Mouse (Mus musculus) cerebellum, adult 9-10 months (tissue): ENCODE data around the gene Coro7.
A peak's percentile ranks its signal among the peaks of the same experiment; 100 is the strongest.

Source experiments
- DNase-seq: peaks from one replicate; pipeline ENCODE4 v3.0.0; 2022

The Coro7 gene

GRCm38 (mm10) chr16:4680922-4681455, 1.4 kb upstream of the Coro7 start:
- DNase-seq, result peak; percentile 29

GRCm38 (mm10) chr16:4678080-4678479, 1.5 kb downstream of the Coro7 start:
- no peak for DNase-seq

- DNase-seq, result no peak
Measured at GRCm38 (mm10) chr16:4676836-4677235, 2.7 kb downstream of the Coro7 start.

GRCm38 (mm10) chr16:4674091-4674490, 5.5 kb downstream of the Coro7 start:
- DNase-seq, result no peak

GRCm38 (mm10) chr16:4670317-4670716, 9.3 kb downstream of the Coro7 start:
- no peak for DNase-seq

GRCm38 (mm10) chr16:4667190-4667808, 12.3 kb downstream of the Coro7 start:
- DNase-seq, result peak; percentile 90

GRCm38 (mm10) chr16:4665726-4666125, 13.9 kb downstream of the Coro7 start:
- DNase-seq, result no peak

- DNase-seq, result no peak
Measured at GRCm38 (mm10) chr16:4663806-4664205, 15.8 kb downstream of the Coro7 start.

GRCm38 (mm10) chr16:4661605-4662004, 18.0 kb downstream of the Coro7 start:
- no peak for DNase-seq

GRCm38 (mm10) chr16:4659326-4659725, 20.3 kb downstream of the Coro7 start:
- no peak for DNase-seq

GRCm38 (mm10) chr16:4658781-4659245, 20.8 kb downstream of the Coro7 start:
- DNase-seq, result no peak

GRCm38 (mm10) chr16:4656571-4657081, 23.0 kb downstream of the Coro7 start:
- DNase-seq, result no peak

GRCm38 (mm10) chr16:4655764-4656570, 23.6 kb downstream of the Coro7 start:
- DNase-seq, result no peak

- DNase-seq, result no peak
Measured at GRCm38 (mm10) chr16:4655251-4655734, 24.3 kb downstream of the Coro7 start.

GRCm38 (mm10) chr16:4654706-4655105, 24.9 kb downstream of the Coro7 start:
- DNase-seq, result peak; percentile 56

- peak; percentile 89 for DNase-seq
Measured at GRCm38 (mm10) chr16:4652707-4653416, 26.7 kb downstream of the Coro7 start.

- no peak for DNase-seq
Measured at GRCm38 (mm10) chr16:4651624-4652023, 28.0 kb downstream of the Coro7 start.

GRCm38 (mm10) chr16:4651081-4651480, 28.5 kb downstream of the Coro7 start:
- DNase-seq, result no peak

GRCm38 (mm10) chr16:4650161-4650560, 29.4 kb downstream of the Coro7 start:
- no peak for DNase-seq

GRCm38 (mm10) chr16:4649692-4650091, 29.9 kb downstream of the Coro7 start:
- no peak for DNase-seq

- DNase-seq, result no peak
Measured at GRCm38 (mm10) chr16:4649211-4649610, 30.4 kb downstream of the Coro7 start.

GRCm38 (mm10) chr16:4648416-4649023, 31.1 kb downstream of the Coro7 start:
- no peak for DNase-seq
